Mouse (Mus musculus) spleen, adult 18-20 months (tissue): Measurements from ENCODE around the gene Hspb2.

ENCODE experiments used
- DNase-seq, 2 experiments: peaks; one replicate each; pipeline ENCODE4 v3.0.0; 2022; ENCODE audit warnings: mixed read lengths in 2 of 2

The Hspb2 gene

DNA sequence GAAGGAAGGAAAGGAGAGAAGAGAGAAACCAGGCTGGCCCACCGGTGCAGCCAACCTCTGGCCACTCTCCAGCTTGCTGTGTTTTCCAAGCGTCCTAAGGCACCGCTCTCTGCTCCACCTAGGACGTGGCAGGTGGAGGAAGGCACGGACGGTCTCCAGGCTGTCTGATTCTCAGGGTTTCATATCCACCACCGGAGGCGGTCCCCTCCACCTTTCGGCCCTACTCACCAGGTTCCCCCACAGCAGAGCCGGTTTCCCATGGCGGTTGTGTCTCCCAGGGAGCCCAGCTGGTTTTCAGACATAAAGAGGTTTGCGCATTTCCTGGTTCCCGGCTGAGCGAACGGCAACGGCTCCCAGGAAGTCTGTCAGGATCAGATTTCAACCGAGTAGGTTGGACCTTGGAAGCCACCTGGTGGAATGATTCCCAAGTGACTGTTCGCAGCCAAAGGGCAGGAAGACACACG lies 5.9 kb downstream of the Hspb2 start, which contains the start of gene 2310030G06Rik:
2310030G06Rik (minus strand) TSS at position 323 of the 464 bp plus-strand sequence.
- no peak for DNase-seq

DNA sequence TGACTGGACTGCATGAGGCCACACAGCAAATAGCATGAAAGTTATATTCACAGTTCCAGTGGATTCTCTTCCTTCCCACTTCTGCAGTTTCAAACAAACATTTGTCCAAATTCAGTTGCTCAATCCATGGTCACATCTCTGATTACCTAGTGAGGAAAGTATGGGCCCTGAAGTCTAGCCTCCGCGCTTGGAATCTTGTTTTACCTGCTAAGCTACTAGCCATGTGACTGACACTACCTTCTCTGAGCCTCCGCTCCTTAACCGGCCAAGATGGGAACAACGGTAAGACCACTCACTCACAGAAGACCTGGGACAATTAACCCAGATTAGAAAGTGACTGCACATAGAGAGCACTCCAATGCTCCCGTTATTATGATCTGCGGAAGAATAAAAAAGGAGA lies 6.3 kb downstream of the Hspb2 start:
- no peak for DNase-seq

DNA sequence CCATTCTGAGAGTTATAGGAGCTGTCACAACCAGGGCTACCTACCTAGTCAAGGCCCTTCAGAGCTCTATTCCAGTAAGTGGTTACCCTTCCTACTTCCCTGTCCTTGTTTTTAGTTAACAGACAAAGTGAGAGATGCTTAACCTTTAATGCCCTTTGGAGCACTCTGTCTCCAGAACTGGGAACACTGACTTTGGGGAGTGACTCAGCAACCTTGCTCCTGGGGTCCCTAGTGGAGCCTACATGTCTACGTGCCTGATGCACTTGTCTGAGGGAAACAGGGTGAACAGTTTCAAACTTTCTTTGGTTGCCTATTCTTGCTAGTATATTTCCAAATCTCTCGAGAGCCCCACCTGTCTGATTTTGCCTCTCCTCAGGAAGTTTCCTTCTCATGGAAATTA lies 9.4 kb downstream of the Hspb2 start:
- no peak for DNase-seq

DNA sequence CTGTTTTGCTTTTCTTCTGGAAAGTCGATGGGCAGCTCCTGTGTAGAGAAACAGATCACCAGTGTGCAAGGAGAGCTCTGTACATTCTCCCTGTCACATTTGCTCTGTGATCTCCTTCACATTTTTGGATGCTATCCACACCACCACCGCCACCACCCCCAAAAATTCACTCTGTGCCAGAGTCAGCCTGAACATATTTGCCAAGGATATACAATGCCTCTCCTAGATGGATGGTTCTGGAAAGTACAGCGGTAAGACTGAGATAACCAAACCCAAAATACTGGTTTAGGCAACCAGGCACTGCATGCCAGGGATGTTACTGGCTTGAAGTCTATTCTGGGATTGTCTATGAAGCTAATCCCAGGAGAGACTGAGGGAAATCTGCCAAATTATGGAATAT lies 9.9 kb downstream of the Hspb2 start:
- no peak for DNase-seq

DNA sequence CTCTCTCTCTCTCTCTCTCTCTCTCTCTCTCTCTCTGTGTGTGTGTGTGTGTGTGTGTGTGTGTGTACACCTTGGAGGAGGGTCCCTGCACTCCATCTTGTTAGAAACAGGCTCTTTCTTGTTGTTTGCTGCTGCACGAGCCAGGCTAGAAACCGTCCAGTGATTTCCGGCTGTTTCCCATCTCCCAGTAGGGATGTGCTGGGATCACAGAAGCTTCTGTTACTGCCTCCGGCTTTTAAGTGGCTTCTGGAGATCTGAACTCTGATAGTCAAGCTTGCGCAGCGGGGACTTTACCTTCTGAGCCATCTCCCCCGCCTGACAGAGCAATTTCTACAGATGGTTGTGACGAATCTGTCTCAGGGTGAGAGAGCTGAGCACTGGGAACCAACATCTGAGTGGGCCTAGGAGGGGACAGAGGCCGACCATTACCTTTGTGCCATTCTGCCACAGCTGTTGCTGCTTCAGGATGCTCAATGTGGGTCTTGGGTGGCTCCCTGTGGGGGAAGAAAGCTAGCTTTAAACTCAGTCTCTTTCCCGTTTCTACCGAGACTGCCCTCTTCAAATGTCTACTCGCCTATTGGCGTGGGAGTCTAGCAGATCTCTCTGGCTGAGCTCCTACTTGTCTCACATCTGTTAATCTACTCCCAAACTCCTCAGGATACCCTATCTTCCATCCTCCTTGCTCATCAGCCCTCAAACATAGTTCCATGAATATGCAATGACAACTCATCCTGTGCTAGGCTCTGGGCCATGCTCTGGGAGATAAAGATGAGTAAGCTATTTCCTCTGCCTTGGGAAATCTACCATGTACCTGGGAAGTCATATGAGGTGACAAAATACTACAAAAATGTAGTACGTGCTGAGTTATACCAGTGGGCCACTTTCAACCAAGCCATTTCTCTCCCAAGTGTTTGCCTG lies 11.0 kb downstream of the Hspb2 start:
- DNase-seq = no peak

DNA sequence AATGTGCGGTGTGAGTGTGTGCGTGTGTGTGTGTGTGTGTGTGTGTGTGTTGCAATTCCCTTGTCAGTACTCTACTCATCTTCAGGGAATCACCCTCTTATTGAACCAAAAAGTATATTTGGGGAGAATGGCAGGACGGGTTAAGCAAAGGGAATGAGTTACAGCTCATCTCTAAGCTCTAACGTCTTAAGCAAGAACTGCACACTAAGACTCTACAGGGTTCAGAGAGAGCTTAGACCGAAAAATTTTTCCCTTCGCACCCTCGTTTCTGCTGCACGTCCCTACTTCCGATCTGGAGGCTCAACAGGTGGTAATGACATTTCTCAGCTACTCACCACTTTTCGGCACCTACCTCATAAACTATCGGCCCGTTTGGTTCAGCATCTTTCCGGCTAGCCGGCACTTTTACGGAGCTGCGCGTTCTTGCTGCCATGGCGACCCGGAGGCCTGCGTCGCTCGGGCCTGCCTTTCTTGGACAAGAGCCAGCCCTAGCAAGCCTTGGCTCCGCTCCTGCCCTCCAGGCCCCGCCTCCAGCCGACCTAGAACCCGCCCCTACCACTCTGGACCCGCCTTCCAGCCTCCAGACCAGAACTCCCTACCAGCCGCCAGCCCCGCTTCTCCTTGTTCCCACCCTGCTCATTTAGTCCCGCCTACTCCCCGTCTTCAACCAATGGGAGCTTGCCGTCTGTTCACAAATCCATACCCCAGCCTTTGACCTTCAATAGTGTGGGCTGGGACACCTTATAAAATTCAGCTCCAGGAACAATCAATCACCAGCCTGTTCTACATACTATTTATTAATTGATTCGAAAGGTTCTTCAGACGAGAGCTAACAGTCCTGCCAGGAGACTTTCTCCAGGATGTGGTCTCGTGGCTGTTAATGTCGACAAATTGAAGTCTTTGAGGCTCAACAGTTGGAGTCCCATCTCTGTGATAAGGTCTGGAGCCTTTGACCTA lies 13.0 kb downstream of the Hspb2 start, which contains the start of gene Dixdc1:
Dixdc1 (minus strand) TSS at position 604 of the 957 bp plus-strand sequence.
- peak; percentile 76 to 78 for DNase-seq

DNA sequence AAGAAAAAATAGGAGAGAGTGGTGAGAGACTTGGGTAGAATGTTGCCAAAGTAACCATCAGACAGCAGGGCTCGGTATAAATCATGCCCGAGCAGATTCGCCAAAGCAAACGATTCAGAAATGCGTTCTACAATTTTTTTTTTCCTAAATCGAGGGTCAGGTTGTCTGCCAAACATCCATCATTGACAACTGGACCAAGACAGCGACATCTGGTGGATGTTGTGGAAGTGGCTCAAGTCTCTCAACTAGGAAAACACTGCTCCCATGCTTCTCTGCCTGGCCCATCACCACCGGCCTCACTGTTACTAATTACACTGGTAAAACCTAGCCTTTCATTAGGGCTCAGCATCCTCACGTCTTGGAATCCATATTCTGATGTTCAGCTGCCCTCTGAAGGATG lies 17.2 kb downstream of the Hspb2 start:
- peak in 1 of 2 experiments; percentile 26 for DNase-seq

DNA sequence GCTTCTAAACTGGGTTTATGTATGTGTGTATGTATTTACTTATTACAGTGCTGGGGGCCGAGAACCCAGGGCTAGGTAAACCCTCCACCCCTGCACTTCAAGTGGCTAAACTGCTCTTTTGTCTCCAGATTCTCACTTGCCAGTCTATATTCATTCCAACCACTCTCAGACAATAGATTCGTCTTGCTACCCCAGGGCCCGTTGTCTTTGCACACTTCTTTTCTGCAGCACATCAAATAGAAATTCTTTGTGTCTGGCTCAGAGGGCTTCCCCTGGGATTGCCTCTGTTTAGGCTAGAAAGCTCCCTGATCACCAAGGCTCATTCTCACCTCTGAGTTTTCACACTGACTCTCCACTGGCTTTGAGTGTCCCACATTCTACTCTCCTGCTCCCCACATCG lies 19.6 kb downstream of the Hspb2 start:
- no peak for DNase-seq

DNA sequence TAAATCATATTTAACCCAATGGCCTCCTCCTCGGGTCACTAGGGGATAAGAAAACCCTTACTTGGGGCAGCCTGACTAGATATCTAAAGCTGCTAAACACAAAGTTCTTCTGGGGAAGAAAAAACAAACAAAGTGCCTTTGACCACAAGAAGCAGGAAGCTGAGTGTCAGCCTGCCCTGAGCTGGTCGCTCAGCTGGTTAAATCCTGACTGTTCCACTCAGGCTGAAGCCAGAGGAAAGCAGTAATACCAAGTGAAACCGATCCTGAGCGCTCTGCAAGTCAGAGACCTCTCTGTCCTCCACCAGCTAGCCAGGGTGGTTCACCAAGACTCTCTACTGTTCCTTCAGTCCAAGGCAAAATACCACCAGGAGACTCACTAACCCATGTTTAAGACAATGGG lies 22.6 kb downstream of the Hspb2 start:
- DNase-seq = no peak

DNA sequence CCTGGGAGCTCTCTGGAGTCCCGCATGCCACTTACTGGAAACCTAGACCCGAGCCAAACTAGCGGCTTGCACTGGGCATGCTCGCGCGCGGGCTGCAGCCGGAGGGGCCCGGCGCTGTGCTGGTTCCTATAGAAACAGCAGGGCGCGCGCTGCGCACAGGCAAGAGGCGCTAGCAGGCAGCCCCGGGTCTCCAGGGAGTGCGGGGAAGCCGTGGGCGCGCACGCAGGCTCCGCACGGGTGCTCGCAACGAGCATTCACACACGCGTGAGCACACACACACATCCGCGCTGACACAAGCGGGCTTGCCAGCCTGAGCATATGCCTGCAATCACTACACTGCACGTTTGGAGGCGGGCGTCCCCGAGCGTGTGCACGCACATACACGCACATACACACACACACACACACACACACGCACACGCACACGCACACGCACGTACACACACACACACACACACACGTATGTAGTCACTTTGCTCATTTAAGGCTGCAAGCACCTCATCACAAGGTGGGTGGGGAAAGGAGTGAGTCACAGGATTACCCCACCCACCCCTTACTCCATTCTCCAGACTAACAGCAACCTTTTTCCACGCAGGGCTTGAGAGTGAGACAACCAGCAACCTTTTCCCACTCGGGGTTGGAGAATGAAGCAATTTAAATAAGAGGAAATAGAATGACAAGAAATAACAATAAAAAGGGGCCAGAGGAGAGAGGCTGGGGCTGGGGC lies 24.1 kb downstream of the Hspb2 start:
- peak in 1 of 2 experiments; percentile 19 for DNase-seq

DNA sequence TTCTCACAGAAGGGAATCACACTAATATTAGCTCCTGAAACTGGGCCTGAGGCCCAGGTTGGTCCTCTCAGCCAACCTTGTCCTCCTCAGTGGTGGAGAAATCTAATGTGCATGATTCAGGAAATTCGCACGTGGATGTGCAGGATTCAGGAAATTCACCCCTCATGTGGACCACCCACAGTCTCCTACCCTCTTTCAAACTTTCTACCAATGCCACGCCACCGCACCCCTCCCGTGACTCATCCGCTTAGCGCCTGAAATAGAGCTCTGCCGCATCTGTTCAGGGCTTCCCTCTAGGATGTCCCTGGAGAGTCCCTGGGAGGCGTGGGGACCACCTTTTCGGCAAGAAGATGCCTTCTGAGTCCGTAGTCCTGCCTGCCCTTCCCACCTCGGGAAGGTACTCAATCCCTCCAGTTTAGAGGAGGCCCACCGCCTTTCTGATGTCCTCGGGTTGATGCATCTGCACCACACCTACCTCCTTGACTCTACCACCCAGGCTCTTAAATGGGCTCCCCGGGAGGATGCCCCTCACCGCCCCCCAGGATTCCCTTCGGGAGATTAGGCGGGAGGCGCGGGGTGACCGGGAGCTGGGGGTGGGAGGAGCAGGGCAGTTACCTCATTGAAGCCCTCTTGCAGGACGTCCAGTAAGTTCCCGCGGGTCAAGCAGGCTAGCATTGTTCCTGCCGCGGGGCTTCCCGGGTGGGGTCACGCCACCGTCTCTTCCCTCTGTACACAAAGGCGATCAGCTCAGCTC lies 24.8 kb downstream of the Hspb2 start:
- DNase-seq = no peak

DNA sequence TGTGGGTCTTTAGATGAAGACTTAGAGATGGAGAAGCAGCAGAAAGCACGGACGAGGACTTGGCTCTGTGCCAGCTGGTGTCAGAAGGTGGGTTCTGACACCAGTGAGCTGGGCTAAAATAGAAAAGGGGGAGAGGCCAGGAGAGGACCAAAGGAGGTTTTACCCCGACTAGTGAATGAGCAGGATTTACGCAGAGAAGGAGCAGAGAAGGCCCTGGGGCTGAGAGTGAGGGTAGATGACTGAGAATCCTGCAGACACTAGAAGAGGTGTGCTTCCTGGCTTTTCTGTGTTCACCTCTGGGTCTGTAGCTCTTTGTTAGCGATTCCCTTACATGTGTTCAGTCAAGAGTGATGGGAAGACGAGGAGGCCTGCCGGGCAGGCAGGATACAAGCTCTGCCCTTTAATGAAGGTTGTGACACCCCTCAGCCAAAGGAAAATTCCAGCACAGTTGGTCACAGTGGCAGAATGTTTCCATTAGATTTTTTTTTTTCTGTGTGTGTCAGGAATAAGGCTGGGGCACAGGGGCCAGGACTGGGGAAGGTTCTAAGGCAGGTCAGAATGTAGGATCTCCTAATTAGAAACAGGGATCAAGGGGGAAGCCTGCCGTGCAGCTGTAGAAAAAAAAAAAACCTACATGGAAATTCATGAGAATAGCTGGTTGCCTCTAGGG lies 26.1 kb downstream of the Hspb2 start:
- DNase-seq = no peak

DNA sequence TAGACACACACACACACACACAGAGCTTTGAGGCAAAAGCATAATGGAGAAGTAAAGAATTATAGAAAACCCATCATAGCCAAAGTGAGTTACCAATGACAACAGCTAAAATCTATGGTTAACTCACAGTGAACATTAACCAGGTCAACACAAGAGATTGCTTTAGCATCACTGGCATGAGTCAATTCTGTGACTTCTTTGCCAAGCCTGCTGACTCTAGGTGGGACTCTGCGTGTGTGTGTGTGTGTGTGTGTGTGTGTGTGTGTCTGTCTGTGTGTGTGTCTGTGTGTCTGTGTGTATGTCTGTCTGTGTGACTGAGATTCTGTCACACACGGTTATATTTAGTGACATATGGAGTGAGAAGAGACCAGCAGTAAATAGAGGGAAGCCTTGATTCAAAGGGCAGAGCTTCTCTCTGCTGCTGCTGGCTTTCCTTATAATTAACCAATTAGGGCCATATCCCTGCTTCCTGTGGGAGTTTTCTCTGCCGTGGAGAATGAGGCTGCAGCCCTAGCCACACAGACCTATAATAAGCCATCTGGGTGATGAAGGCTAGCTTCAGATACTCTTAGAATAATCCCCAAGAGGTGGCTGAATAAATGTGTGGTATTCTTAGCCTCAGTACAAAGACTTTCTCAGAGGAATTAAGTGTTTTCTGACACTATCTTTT lies 27.4 kb downstream of the Hspb2 start:
- no peak for DNase-seq

DNA sequence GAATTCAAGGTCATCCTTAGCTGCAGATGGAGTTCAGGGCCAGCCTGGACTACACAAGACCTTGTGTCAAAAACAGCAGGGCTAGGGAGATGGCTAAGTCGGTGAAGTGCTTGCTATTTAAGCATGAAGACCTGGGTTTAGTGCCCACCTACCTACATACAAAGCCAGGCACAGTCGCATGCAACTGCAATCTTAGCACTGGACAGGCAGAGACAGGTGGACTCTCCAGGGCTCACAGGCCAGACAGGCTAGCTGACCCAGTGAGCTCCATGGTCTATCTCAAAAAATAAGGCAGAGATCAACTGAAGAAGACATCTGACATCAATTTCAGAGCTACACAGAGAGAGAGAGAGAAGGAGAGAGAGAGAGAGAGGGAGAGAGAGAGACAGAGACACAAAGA lies 28.0 kb downstream of the Hspb2 start:
- no peak for DNase-seq

DNA sequence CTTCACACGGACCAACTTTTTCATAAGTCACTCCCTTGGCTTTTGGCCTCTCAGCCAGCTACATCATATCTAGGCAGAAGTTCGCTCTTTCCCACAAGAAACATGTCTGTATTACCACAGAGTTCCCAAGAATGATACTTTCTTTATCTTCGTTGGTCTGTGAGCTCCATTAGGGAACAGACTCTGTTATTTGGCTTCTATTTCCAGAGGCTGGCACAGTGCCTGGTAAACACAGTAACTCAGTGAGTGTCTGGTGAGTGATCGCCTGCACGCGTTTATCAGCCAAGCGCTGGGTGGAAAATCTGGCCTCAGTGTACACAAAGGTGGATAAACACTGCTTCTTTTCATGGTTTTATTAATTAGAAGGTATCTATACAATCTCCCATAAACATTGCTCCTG lies 28.7 kb downstream of the Hspb2 start:
- no peak for DNase-seq

DNA sequence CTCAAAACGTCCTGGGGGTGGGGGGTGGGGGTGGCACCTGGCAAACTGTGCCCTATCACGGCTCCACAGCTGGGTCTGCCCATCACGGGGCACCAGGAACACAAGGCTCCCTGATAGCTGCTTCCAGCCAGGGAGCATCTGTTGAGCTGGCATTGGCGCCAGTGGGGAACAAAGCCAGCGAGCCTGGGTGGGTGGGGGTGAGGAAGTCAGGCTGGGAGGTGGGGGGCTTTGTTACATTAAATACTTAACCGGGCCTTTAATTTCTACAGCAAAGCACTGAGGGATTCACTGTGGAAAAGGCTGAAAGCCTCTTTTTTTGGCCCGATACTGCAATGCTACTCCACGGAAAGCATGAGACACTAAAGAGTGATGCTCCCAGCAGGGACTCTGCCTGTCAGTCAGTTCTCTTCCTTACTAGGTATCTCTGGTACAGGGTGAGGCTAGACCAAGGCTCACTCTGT lies 29.7 kb downstream of the Hspb2 start:
- no peak for DNase-seq

DNA sequence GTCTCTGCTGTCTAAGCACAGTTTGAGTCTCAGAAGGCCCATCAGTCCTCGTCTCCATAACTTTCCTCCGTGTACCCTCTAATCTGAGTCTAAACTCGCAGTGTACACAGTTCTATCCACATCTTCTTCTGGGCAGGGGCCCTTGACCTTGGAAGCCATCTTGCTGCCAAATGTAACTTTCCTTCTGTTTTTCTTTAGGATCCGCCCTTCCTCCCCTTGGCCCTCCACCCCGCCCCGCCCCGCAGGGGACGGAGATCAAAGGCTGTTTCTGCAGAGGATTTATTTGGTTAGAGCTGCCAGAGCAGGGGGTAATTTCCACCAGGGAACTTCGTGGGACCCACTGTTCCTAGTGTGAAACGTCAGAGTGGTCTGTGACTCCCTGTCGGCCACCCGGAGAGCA lies 31.1 kb downstream of the Hspb2 start:
- DNase-seq = no peak

DNA sequence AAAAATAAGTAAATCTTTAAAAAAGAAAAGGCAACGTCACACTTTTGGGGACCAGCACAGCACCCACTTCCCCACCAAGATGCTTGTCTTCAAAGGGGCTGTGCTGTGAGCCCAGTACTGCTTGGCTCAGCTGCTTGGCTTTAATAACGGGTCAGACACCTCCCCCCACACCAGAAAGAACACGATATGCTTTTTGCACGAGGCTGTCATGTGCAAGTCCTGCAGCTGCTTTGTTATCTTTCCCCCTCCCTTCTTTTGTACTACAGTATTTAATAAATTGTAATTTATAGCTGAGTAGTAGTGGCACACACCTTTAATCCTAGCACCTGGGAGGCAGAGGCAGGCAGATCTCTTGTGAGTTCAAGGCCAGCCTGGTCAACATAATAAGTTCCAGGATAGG lies 33.3 kb downstream of the Hspb2 start:
- DNase-seq = no peak

DNA sequence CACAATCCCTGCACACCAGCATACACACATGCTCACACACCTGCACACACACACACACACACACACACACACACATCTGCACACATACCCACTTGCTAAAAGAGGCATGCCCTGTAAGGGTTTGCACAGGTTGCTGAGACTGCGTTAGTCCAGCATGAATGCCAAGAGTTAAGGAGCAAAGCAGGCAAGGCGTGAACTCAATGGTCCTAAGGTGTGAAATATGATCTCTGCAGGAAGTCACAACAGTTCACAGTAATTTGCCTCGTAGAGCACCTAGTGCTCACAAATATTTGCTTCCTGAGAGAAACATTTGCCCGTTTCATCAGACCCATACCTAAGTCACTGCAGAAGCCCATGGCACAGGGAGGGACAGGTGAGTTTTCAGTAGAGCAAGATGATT lies 38.0 kb downstream of the Hspb2 start:
- DNase-seq = no peak

DNA sequence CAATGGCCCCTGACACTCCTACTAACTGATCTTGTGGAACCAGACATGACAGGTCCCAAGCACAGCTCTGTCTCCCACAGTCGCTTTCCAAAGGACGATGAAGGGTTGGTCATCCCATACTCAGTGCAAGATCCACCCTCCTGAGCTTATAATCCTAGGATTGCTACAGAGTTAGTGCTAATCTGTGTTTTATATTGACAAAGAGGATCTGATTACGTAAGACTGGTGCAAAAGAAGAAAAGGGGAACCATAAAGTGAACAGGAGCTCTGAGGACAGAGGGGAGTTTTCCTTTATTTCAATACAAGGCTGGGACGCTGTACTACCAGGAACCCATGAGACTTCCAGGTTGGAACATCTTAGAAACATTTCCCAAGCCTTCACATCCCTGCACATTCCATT lies 40.8 kb downstream of the Hspb2 start:
- no peak for DNase-seq

DNA sequence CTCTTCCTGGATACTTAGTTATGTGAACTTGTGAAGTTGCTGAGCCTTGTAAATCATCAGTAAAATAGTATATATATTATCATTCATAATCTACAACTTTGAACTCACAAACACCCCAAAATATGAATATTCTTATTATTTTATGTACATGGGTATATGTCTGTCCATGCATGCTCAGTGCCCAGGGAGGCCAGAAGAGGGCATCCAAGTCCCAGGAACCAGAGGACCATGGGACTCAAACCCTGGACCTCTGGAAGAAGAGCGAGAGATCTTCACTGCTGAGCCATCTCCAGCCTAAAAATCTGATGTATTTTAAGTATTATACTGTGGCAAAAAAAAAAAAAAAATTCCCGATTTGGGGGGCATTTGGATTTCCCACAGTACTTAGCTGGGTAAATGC lies 43.0 kb downstream of the Hspb2 start:
- no peak for DNase-seq
